ENCODE assay signal across 19 mouse cellular contexts in genomic region chr8:103534971-103535370, GRCm38 (mm10).
A peak's percentile ranks its signal among the peaks of the same experiment; 100 is the strongest.
DNase-seq lines count a peak whose midpoint lies in the region; ATAC-seq lines count a peak whose summit lies in the region.
"Had no signal": no experiment of that assay in that cellular context is flagged by ENCODE, and none has a peak within 500 bp of the region (broad histone marks: within the 10 kb centered on the region; RNA-seq: fewer than 3 reads in every experiment).

No protein-coding gene starts in this region.

- no peak for ATAC-seq in megakaryocyte-erythroid progenitor cell, adult 5-6 weeks (replicated peaks; ENCODE audit: low FRiP score, low TSS enrichment, poor library complexity, severe bottlenecking)
- ATAC-seq: activated CD4-positive, CD25-positive, alpha-beta regulatory T cell, adult 4 months; intestine, embryonic 15.5 days had no signal

- DNase-seq in cerebellum, postnatal 14 days, result peak; percentile 83 to 84
- DNase-seq in cerebellum, adult 11 months, result no peak
- peak; percentile 49 to 58 for DNase-seq in layer of hippocampus, postnatal 10 days (ENCODE audit: low spot score in 2 of 2)
- DNase-seq in layer of hippocampus, adult 11-12 months (ENCODE audit: low spot score), result no peak
- DNase-seq in 3134 (ENCODE audit: extremely low read depth, insufficient read length, low spot score), result peak; percentile 25
- DNase-seq in brain, adult 2 months (ENCODE audit: low read depth, low spot score), result peak; percentile 21
- no peak for DNase-seq in heart, postnatal 25 days (ENCODE audit: low spot score)
- DNase-seq: adrenal gland, postnatal 10 days; cerebellum, adult 9-11 months; heart, postnatal 4 days; kidney, adult 8-10 months; kidney, postnatal 14 days; lung, postnatal 36 days; retina, postnatal 1 day; right cerebral cortex, postnatal 4 days; thymus, postnatal 25 days had no signal

- intact Hi-C loops in heart, postnatal 25 days (cut with DNase I), result loop anchor here (5.0 kb wide), 1 partner anchor 488 kb away; no protein-coding TSS in a partner anchor

Comparison
In these comparisons a context has a peak if more than half of its experiments do, and no peak if none do; other contexts are left out.
1. DNase-seq: peak in cerebellum, postnatal 14 days (2 of 2), layer of hippocampus, postnatal 10 days (2 of 2), 3134 (single experiment) and brain, adult 2 months (single experiment); none in cerebellum, adult 11 months (single experiment), layer of hippocampus, adult 11-12 months (single experiment) and heart, postnatal 25 days (single experiment).